Mouse (Mus musculus) midbrain, embryonic 16.5 days (tissue): ENCODE measurements at regions not wholly inside any gene's neighbourhood (a gene's known extent, or its start where the extent isn't known, plus 50 kb on each side); places are given as distances from the start of the nearest gene placed in this dataset.

ENCODE experiments used
- ATAC-seq: fragments of 200-750 bp; cut with Nextera tagmentation; 2 replicates; pipeline ENCODE4 v1.8.0; 2017; ENCODE audit warnings: moderate TSS enrichment
- H3K27ac ChIP-seq: fragments of 300-500 bp; sonication (generic); 2 replicates; pipeline ENCODE4 v1.5.1; 2014; ENCODE audit warnings: mild to moderate bottlenecking, low read length, mixed read lengths
- H3K27me3 ChIP-seq: fragments of 300-500 bp; sonication (generic); 2 replicates; pipeline ENCODE4 v1.6.1; 2014; ENCODE audit warnings: low read depth, low read length, mixed read lengths; ENCODE audit not compliant: control insufficient read depth, insufficient read depth
- H3K36me3 ChIP-seq: fragments of 300-500 bp; sonication (generic); 2 replicates; pipeline ENCODE4 v1.6.1; 2014; ENCODE audit warnings: mild to moderate bottlenecking, low read length, moderate library complexity, mixed read lengths; ENCODE audit not compliant: control insufficient read depth, insufficient read depth
- H3K4me1 ChIP-seq: fragments of 300-500 bp; sonication (generic); 2 replicates; pipeline ENCODE4 v1.6.1; 2014; ENCODE audit warnings: mild to moderate bottlenecking, low read length, mixed read lengths; ENCODE audit not compliant: control insufficient read depth, insufficient read depth
- H3K4me2 ChIP-seq: fragments of 300-500 bp; sonication (generic); 2 replicates; pipeline ENCODE4 v1.6.1; 2014; ENCODE audit warnings: mild to moderate bottlenecking, low read length, mixed read lengths
- H3K4me3 ChIP-seq: fragments of 300-500 bp; sonication (generic); 2 replicates; pipeline ENCODE4 v1.5.1; 2014; ENCODE audit warnings: low read depth, mild to moderate bottlenecking, low read length, moderate library complexity, mixed read lengths
- H3K9ac ChIP-seq: fragments of 300-500 bp; sonication (generic); 2 replicates; pipeline ENCODE4 v1.6.1; 2014; ENCODE audit warnings: low read depth, low read length, mixed read lengths
- H3K9me3 ChIP-seq: fragments of 300-500 bp; sonication (generic); replicated peaks from 2 replicates; pipeline ENCODE4 v1.6.1; 2014; ENCODE audit warnings: mild to moderate bottlenecking, low read length, mixed read lengths; ENCODE audit not compliant: control insufficient read depth, poor library complexity, severe bottlenecking
- WGBS: fragments of 180-500 bp; shearing (Covaris S2); extraction: QIAGEN DNeasy Blood & Tissue Kit; methylation state at CpG from one replicate; pipeline ENCODE4 v1.1.7; 2014; 5-methylcytosine and 5-hydroxymethylcytosine counted together

- no peak overlapping the region for H3K27ac ChIP-seq
- 82% methylated on average over 13 of the region's 13 CpGs for WGBS
- no peak overlapping the region for H3K4me3 ChIP-seq
- H3K4me2 ChIP-seq: no peak overlapping the region
- no peaks in the 10 kb centered on the region for H3K36me3 ChIP-seq
- no peak for ATAC-seq
- H3K9ac ChIP-seq: no peak overlapping the region
- H3K9me3 ChIP-seq: no peaks in the 10 kb centered on the region
- no peaks in the 10 kb centered on the region for H3K4me1 ChIP-seq
- H3K27me3 ChIP-seq: no peaks in the 10 kb centered on the region
Observed at GRCm38 (mm10) chr4:54170202-54170931, 344.5 kb downstream of the Tmem38b start.

- no peak overlapping the region for H3K9ac ChIP-seq
- H3K4me3 ChIP-seq: no peak overlapping the region
- no peak overlapping the region for H3K27ac ChIP-seq
- H3K27me3 ChIP-seq: no peaks in the 10 kb centered on the region
- no peaks in the 10 kb centered on the region for H3K36me3 ChIP-seq
- H3K4me1 ChIP-seq: no peaks in the 10 kb centered on the region
- ATAC-seq: no peak
- H3K9me3 ChIP-seq: no peaks in the 10 kb centered on the region; the same call in 1 of the 2 replicates
- 92% methylated on average over 1 of the region's 1 CpGs for WGBS
- H3K4me2 ChIP-seq: no peak overlapping the region
Observed at GRCm38 (mm10) chr4:54184213-54184612, 358.4 kb downstream of the Tmem38b start.

- Histone ChIP-seq H3K27me3 (no peaks in the 10 kb centered on the region), H3K9me3 (no peaks in the 10 kb centered on the region), H3K9ac (no peak overlapping the region), H3K4me1 (no peaks in the 10 kb centered on the region), H3K36me3 (no peaks in the 10 kb centered on the region), H3K4me3 (no peak overlapping the region), H3K4me2 (no peak overlapping the region), H3K27ac (no peak overlapping the region)
- ATAC-seq: no peak
- WGBS: 89% methylated on average over 2 of the region's 2 CpGs
Observed at GRCm38 (mm10) chr4:54195734-54196133, 369.9 kb downstream of the Tmem38b start.

- Histone ChIP-seq H3K9ac (no peak overlapping the region), H3K9me3 (no peaks in the 10 kb centered on the region), H3K27me3 (no peaks in the 10 kb centered on the region), H3K4me2 (no peak overlapping the region), H3K36me3 (no peaks in the 10 kb centered on the region), H3K4me1 (peaks cover 6% of the 10 kb centered on the region; the same call in 1 of the 2 replicates), H3K4me3 (no peak overlapping the region), H3K27ac (no peak overlapping the region)
- 85% methylated on average over 4 of the region's 4 CpGs for WGBS
- no peak for ATAC-seq
Observed at GRCm38 (mm10) chr4:54202440-54202839, 376.6 kb downstream of the Tmem38b start.

GRCm38 (mm10) chr4:54224572-54224971 is 398.7 kb downstream of the Tmem38b start:
- no peak overlapping the region for H3K9ac ChIP-seq
- ATAC-seq: no peak
- H3K4me1 ChIP-seq: no peaks in the 10 kb centered on the region
- no peaks in the 10 kb centered on the region for H3K27me3 ChIP-seq
- H3K36me3 ChIP-seq: no peaks in the 10 kb centered on the region
- H3K4me2 ChIP-seq: no peak overlapping the region
- 84% methylated on average over 3 of the region's 3 CpGs for WGBS
- H3K27ac ChIP-seq: no peak overlapping the region
- no peaks in the 10 kb centered on the region for H3K9me3 ChIP-seq
- H3K4me3 ChIP-seq: no peak overlapping the region
